In genomic region chr5:25666108-25666507, GRCm38 (mm10) we compare ENCODE assay signal across 9 mouse cellular contexts. TPM values are rescaled to one million over a fixed set of nuclear protein-coding genes. Genes with fewer than 3 reads are reported as not detected.
A peak's percentile ranks its signal among the peaks of the same experiment; 100 is the strongest.
DNase-seq lines count a peak whose midpoint lies in the region; ATAC-seq and TF ChIP-seq lines count a peak whose summit lies in the region.
"Had no signal": no experiment of that assay in that cellular context is flagged by ENCODE, and none has a peak within 500 bp of the region (broad histone marks: within the 10 kb centered on the region; RNA-seq: fewer than 3 reads in every experiment).

No protein-coding gene starts in this region.

- H3K4me2 ChIP-seq in embryonic facial prominence, embryonic 11.5 days (ENCODE audit: low read depth, low read length) = peak overlapping the region; percentile 10
- no peak overlapping the region for H3K4me2 ChIP-seq in hindbrain, embryonic 14.5 days (replicated peaks)
- no peak overlapping the region for H3K4me2 ChIP-seq in limb, embryonic 14.5 days (replicated peaks; ENCODE audit: low read depth, low read length, severe bottlenecking)

- 0 out of 2 replicates have a peak, but pooled peaks cover 2% of the 10 kb centered on the region for H3K4me1 ChIP-seq in heart, adult 2 months (ENCODE audit: control insufficient read depth, insufficient read depth, low read length)
- H3K4me1 ChIP-seq in embryonic facial prominence, embryonic 11.5 days (ENCODE audit: control insufficient read depth, insufficient read depth, low read length) = no peaks in the 10 kb centered on the region
- H3K4me1 ChIP-seq in hindbrain, embryonic 14.5 days (replicated peaks; ENCODE audit: control insufficient read depth, insufficient read depth, low read length) = no peaks in the 10 kb centered on the region
- H3K4me1 ChIP-seq in limb, embryonic 14.5 days (ENCODE audit: control insufficient read depth, insufficient read depth, low read length) = 0 out of 2 replicates have a peak, but pooled peaks cover 4% of the 10 kb centered on the region

- WGBS in heart, adult 2 months = 48% methylated on average over 4 of the region's 4 CpGs
- 22% methylated on average over 4 of the region's 4 CpGs for WGBS in embryonic facial prominence, embryonic 11.5 days
- WGBS in hindbrain, embryonic 14.5 days = 28% methylated on average over 4 of the region's 4 CpGs
- WGBS in limb, embryonic 14.5 days = 24% methylated on average over 4 of the region's 4 CpGs

- H3K9me3 ChIP-seq in embryonic facial prominence, embryonic 11.5 days (replicated peaks; ENCODE audit: control insufficient read depth, low read length) = no peaks in the 10 kb centered on the region
- H3K9me3 ChIP-seq in hindbrain, embryonic 14.5 days (ENCODE audit: control insufficient read depth, low read length) = no peaks in the 10 kb centered on the region
- H3K9me3 ChIP-seq in limb, embryonic 14.5 days (ENCODE audit: control insufficient read depth, low read length) = no peaks in the 10 kb centered on the region

- TF ChIP-seq EP300 in heart, adult 2 months (IDR thresholded peaks at IDR 0.05; ENCODE audit: insufficient read depth, low read depth, low read length) = no peak

- no peaks in the 10 kb centered on the region for H3K27me3 ChIP-seq in heart, adult 2 months (ENCODE audit: control insufficient read depth, insufficient read depth, low read length)
- H3K27me3 ChIP-seq in embryonic facial prominence, embryonic 11.5 days (ENCODE audit: control insufficient read depth, insufficient read depth, low read length) = no peaks in the 10 kb centered on the region
- H3K27me3 ChIP-seq in hindbrain, embryonic 14.5 days (ENCODE audit: control insufficient read depth, insufficient read depth, low read length) = no peaks in the 10 kb centered on the region
- no peaks in the 10 kb centered on the region for H3K27me3 ChIP-seq in limb, embryonic 14.5 days (ENCODE audit: control insufficient read depth, insufficient read depth, low read length)
- H3K27me3 ChIP-seq: CH12.LX had no signal

- TF ChIP-seq CTCF in heart, adult 2 months (IDR thresholded peaks at IDR 0.05) = no peak

- no peak overlapping the region for H3K9ac ChIP-seq in heart, adult 2 months (ENCODE audit: low read depth, low read length)
- no peak overlapping the region for H3K9ac ChIP-seq in embryonic facial prominence, embryonic 11.5 days (replicated peaks; ENCODE audit: low read length)
- no peak overlapping the region for H3K9ac ChIP-seq in hindbrain, embryonic 14.5 days
- no peak overlapping the region for H3K9ac ChIP-seq in limb, embryonic 14.5 days (ENCODE audit: low read depth, low read length, severe bottlenecking)

- DNase-seq in heart, postnatal 4 days = peak; percentile 22
- DNase-seq in heart, adult 2 months = no peak
- peak; percentile 78 for DNase-seq in embryonic facial prominence, embryonic 11.5 days (ENCODE audit: low spot score)
- DNase-seq in hindbrain, embryonic 14.5 days (ENCODE audit: low spot score) = no peak
- DNase-seq in limb, embryonic 14.5 days (ENCODE audit: low spot score) = peak; percentile 26
- DNase-seq in ovary, postnatal 10 days (ENCODE audit: low spot score) = no peak
- DNase-seq in lung, postnatal 14 days = no peak
- no peak for DNase-seq in yolk sac, embryonic 10.5 days (ENCODE audit: low spot score)

- no peaks in the 10 kb centered on the region for H3K36me3 ChIP-seq in heart, adult 2 months (ENCODE audit: control insufficient read depth, insufficient read depth, low read length)
- no peaks in the 10 kb centered on the region for H3K36me3 ChIP-seq in embryonic facial prominence, embryonic 11.5 days (replicated peaks; ENCODE audit: control insufficient read depth, insufficient read depth, low read depth, low read length)
- no peaks in the 10 kb centered on the region for H3K36me3 ChIP-seq in hindbrain, embryonic 14.5 days (replicated peaks; ENCODE audit: control insufficient read depth, insufficient read depth)
- H3K36me3 ChIP-seq in limb, embryonic 14.5 days (ENCODE audit: control insufficient read depth, insufficient read depth, low read length) = no peaks in the 10 kb centered on the region

- ATAC-seq in embryonic facial prominence, embryonic 11.5 days (replicated peaks; ENCODE audit: insufficient number of reproducible peaks, low FRiP score, low TSS enrichment, low read depth) = peak; percentile 71
- ATAC-seq in hindbrain, embryonic 14.5 days (ENCODE audit: low FRiP score) = peak; percentile 6; the same call in 1 of the 2 replicates
- no peak for ATAC-seq in limb, embryonic 14.5 days (ENCODE audit: low FRiP score, low read depth)

- TF ChIP-seq POLR2A in heart, adult 2 months (IDR thresholded peaks at IDR 0.05; ENCODE audit: insufficient read depth, low read depth, low read length) = no peak
- no peak for TF ChIP-seq POLR2A in limb, embryonic 14.5 days (IDR thresholded peaks at IDR 0.05; ENCODE audit: borderline replicate concordance, extremely low read depth, insufficient read depth, insufficient read length)

- no peaks in the 10 kb centered on the region for H3K79me2 ChIP-seq in heart, adult 2 months (replicated peaks; ENCODE audit: control insufficient read depth, insufficient read depth, low read length)

- H3K27ac ChIP-seq in heart, adult 2 months = no peak overlapping the region
- peak overlapping the region; percentile 56; the same call in 1 of the 2 replicates for H3K27ac ChIP-seq in embryonic facial prominence, embryonic 11.5 days (replicated peaks; ENCODE audit: low read depth, low read length)
- H3K27ac ChIP-seq in hindbrain, embryonic 14.5 days = no peak overlapping the region
- H3K27ac ChIP-seq in limb, embryonic 14.5 days (replicated peaks; ENCODE audit: low read depth, low read length) = no peak overlapping the region

- intact Hi-C loops in heart, adult 2 months (cut with DNase I) = no loop called here

- no peak overlapping the region for H3K4me3 ChIP-seq in heart, adult 2 months
- H3K4me3 ChIP-seq in embryonic facial prominence, embryonic 11.5 days (ENCODE audit: low read depth, low read length) = no peak overlapping the region
- no peak overlapping the region for H3K4me3 ChIP-seq in hindbrain, embryonic 14.5 days (replicated peaks; ENCODE audit: low read length)
- H3K4me3 ChIP-seq in limb, embryonic 14.5 days (replicated peaks; ENCODE audit: low read length) = no peak overlapping the region

RNA-seq across cellular contexts. Expression of gene Xrcc2, which starts 39.5 kb away (rescaled TPM):
- 10 to 100 TPM in 1 of 2 experiments, 1 to 10 TPM in 1; 9.5 to 10.2 TPM for total RNA-seq in heart, postnatal 4 days (2021)
- 1 to 10 TPM; 4.8 to 7.3 TPM for total RNA-seq in heart, adult 2 months (2021)
- 3.0 and 6.6 TPM in 2 replicates for polyA plus RNA-seq in heart, adult 2 months (2012; rRNA removed)
- polyA plus RNA-seq in embryonic facial prominence, embryonic 11.5 days (2014; fragmentation: Nextera tagmentation; extraction: Ambion mirVana) = 11.1 and 11.5 TPM in 2 replicates
- 3.7 and 5.2 TPM in 2 replicates for polyA plus RNA-seq in hindbrain, embryonic 14.5 days (2014; fragmentation: Nextera tagmentation; extraction: Ambion mirVana)
- polyA plus RNA-seq in limb, embryonic 14.5 days (2012; rRNA removed) = 11.7 and 14.1 TPM in 2 replicates
- 3.1 and 4.4 TPM in 2 replicates for polyA plus RNA-seq in limb, embryonic 14.5 days (2014; fragmentation: Nextera tagmentation; extraction: Ambion mirVana)

Comparison
In these comparisons a context has a peak if more than half of its experiments do, and no peak if none do; other contexts are left out.
1. DNase-seq: peak in heart, postnatal 4 days (single experiment), embryonic facial prominence, embryonic 11.5 days (single experiment) and limb, embryonic 14.5 days (single experiment); none in heart, adult 2 months (0 of 2), hindbrain, embryonic 14.5 days (single experiment), ovary, postnatal 10 days (single experiment), lung, postnatal 14 days (single experiment) and yolk sac, embryonic 10.5 days (single experiment).